Mouse (Mus musculus): ENCODE results near the gene Ifna1.

DNA sequence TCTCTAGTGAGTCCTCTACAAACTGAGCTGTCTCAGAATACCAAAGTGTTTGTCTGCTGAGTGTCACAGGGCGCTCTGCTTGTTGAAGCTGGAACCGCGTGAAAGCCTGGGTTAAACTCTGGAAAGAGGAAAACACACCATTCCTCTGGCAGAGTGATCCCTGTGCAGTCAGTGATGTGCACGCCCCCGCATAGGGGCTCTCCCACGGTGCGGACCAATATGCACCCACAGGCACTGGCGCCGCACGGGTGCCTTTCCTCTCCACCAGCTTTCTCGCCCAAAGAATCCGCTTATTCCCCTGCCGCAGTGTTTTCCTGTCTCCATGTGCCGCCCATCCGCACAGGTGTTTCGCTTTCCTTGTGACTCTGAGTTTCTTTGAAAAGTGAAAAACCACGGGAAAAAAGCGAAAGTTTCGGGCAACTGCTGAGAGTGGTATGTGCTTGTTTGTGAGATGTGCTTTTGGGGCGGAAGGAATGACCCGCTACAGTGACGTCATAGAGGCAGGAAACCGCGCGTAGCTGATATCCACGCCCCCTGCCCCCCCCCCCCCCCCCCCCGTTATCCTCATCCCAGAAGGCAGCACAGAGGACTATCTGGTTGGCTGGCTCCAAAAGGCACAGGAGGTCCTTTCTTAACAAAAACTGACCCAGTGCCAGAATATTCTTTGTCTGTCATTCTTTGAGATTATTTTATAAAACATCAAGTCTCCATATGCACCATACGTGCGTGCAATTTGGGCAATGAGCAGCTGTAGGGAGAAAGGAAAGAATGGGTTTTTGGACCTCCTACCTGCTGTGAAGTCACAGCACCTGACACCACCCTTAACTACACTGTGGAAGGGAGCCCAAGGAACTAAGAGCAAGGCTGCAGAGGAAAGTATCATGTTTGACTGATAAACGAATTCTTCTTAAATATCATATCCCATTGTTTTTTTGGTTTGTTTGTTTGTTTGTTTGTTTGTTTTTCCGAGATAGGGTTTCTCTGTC lies 18.3 kb downstream of the Ifna1 start:
- TF ChIP-seq CTCF (IDR thresholded peaks at IDR 0.05; ENCODE audit: control insufficient read depth, insufficient read depth, insufficient replicate concordance, low read depth, low read length) (no peak), POLR2A (IDR thresholded peaks at IDR 0.05; ENCODE audit: control insufficient read depth, low read depth, low read length) (peak; percentile 30; the same call in 1 of the 2 replicates)

Data from testis, adult 2 months (tissue).